Mouse (Mus musculus) spleen, postnatal 14 days (tissue): ENCODE results near the gene Gk2.

Experiments used
- DNase-seq, 2 experiments: peaks; one replicate each; pipeline ENCODE4 v3.0.0; 2021 to 2022; ENCODE audit warnings: low spot score in 2 of 2

The Gk2 gene

DNA sequence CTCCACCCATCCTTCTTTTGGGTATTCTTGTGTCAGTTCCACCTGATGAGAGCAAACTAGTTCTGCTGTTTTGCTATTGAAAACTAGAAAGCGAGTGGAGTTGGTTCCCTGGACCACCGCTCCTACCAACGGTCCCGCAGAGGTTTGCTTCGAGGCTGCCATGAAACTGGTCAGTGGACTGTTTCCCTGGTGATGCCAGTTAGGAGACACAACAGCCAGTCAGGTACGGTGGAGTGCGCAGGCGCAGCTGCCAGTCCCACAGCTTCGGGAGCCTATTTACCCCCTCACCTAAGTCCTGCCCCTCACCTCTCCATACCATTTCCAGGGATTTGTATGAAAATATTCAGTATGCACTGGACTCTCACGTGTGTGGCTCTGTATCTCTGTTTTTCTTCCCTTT lies at the start of gene Gk2:
Gene Gk2, minus strand, starts transcription at position 206 of the 400 bp plus-strand sequence.
- DNase-seq: no peak

DNA sequence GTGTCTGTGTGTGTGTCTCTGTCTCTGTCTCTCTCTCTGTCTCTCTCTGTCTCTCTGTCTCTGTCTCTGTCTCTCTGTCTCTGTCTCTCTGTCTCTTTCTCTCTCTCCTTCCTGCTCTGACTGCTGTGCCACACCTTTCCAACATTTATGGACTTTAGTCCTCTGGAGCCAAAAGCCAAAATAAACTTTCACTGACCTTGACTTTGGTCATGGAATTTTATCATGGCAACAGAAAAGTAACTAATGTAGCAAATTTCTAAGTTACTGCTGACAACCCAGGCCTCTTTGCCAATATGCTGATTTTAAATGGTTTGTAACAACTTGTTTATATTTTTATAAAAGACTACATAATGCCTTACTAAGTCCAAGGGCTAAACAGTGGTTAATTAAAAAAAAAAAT lies 41.2 kb upstream of the Gk2 start:
- no peak for DNase-seq

DNA sequence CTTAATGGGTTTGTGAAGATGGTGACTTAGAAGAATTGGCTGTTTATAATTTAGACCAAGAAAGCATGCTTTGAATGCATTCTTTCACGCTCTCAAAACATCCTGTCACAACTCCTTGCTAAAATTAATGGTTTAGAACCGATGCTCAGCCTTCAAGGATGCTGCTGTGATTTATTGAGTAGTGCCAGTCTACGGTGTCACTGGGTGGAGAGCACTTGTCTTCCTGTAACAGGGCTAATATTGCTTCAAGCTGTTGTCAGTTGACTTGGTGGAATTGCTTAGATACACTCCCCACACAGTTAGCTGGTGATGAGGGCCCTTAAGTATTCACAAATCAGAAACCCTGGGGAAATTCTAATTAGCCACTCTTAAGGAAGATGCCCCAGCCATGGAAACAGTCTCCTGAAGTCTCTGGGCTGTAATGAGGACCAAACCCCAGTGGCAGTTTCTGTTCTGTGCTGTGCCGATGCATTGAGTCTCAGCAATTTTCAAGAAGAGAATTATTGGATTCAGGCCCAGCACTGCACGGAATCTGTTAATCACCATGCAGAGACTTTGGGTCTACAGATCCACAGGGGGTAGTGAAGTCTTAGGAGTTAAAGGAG lies 38.8 kb upstream of the Gk2 start:
- no peak for DNase-seq

DNA sequence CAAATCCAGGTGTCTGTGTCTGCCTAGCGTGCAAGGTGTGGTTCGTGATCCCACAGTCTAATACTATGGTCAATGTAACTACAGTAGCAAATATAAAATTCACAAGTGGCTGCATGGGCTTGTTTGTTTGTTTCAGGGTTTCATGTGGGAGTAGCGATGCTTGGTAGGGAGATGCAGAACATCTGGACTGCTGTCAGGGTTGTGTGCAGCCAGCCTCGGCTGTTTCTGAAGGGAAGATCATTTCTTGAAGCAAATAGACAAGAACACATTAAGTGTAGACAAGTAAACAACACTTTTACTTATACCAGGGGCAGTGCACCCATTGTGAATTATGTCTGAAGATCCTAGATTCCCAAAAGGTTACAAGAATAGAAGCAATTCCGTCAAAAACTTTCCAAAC lies 36.6 kb upstream of the Gk2 start:
- DNase-seq: no peak

DNA sequence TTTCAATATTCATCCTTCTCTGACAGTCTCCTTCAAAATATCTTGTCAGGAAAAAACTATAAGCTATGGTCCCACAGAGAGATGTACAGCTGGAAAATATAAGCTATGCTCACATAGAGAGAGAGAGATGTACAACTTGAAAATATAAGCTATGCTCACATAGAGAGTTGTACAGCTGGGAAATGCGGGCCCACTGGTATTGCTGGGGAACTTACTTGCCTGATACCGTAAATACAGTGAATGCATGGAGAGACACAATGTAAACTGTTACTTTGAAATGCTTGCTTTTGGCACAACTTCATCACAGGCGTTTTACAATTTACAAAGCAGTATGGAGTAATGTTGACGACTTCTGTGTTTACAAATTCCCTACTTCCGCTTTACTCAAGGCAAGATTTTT lies 29.3 kb upstream of the Gk2 start:
- DNase-seq: no peak

DNA sequence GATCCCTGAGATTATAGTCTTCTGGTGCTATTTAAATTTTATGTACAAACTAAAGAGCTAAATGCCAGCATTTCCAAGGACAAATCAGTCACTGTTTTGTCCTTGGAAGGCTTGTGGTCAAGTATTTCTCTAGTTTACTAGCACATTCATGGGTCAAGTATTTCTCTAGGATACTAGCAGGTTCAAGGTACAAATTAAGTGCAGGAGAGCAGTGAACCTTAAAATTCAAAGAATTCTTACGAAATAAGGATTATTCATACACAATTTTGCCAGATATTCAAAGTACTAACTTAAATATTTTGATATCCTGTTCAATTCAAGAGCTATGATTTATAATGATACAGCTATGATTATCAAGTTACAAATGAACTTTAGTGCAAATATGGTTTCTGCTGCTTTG lies 23.2 kb upstream of the Gk2 start:
- no peak for DNase-seq

DNA sequence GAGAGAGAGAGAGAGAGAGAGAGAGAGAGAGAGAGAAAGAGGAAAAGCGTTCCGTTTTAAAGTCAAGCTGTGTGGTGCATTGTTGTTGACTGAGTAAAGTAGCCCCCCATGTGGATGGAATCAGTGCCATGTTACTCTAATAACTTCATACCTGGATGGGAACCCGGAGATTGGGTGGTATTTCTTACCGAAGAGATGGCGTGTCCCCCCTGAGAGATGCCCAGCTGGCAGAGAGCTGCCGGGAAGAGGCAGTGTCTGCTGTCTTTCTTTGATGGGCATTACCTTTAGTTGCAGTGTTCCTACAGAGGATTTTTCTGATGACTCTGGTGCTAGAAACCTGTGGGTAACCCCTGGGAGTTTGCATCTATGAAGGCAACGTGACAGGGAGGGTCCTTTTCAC lies 10.4 kb upstream of the Gk2 start:
- no peak for DNase-seq

DNA sequence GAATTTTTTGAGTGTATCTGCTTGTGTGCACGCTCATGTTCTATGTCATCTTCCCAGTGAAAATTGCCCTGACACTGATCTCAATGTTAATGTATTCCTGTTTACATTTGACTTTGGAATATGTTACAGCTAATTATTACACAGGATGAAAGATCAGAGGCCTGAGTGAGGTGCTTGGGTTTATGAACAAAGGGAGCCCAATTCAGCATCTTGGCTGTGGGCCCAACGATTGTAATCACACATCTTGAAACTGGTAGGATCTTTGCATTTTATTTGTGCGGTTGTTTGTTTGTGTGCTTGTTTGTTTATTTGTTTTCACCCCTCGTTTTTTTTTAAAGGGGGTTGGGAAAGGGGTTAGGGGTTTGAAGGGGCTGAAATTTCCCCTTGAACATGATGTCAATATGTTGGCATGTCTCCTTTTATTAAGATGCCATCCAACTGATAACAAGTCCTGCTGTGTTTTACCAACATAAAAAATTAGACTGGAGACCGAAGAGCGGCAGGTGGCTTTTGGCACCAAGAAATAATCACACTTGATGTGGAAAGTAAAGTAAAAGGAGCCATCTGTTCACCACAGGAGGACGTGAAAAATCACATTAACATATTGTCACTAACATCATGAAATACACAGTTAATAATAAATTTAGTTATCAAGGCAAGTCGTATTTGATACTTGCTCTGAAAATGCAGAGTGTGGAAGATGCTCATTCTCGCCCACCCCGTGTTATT lies 9.8 kb upstream of the Gk2 start:
- no peak for DNase-seq

DNA sequence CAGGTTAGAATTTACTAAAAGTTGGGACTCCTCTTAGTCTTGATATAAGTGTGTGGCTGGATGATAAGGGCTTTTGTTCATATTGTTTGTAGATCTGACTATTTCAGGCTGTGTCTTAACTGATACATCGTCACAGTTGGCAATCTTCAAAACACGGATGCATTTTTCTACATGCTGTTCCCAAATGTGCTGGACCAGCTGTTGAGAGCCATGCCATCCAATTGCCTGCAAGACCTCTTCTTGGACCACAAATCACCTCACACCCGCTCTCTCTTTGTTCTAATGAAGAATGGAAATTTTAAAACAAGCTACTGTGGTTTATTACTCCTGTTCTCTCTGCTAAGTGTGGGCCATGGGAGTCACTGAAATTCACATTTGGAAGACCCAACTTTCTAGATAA lies 9.1 kb upstream of the Gk2 start:
- DNase-seq: no peak

DNA sequence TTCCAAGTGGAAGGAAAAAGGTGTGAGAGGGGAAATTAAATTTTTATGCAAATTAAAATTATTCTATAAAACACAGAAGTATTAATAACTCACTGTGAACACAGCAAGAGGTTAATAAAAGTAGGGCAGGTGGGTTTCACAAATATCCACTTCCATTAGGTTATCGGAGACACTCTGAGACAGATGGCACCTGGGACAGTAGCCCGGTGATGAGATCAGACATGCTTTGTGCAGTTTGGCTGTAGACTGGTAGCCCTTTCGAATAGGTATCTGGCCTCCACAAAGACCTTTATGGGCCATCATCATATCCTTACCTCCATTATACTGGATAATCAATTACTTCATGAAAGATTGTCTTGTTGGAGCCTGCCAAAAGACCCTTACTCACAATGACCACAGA lies 6.0 kb upstream of the Gk2 start:
- DNase-seq: no peak

DNA sequence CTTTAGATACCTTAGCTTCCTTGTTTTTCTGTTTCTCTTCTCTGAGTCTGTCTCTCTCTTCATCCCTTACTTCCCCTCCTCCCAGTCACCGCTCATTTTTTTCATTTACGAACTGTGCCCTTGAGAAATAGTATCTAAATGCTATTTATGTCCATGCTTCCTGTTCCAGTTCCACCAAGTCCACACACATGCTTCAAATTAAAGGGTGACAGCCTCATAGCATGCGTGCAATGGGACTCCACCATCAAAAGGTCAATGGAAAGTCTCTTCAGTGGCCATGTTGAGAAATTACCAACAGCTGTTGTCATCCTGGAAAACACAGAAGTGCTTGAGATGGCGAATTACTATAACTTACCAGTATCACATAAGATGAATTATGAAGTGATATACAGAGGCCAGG lies 5.4 kb downstream of the Gk2 start:
- DNase-seq: no peak

DNA sequence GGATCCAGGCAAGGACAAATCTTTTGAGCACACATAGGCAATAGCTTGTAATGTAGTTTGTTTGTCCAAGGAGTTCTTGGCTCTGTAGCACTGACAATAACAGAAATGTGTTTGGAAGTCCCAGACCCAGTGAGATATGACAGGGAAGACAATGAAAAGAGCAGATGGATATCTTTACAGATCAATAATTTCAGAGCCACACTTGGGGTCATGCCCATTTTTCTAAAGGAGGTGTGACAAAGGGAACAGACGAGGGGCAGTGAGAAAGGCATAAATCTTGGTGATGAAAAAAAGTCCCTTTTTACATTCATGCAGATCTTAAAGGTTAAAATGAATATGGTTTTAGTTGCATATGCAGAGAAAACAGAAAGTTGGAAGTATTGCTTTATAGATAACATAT lies 12.6 kb downstream of the Gk2 start:
- no peak for DNase-seq

DNA sequence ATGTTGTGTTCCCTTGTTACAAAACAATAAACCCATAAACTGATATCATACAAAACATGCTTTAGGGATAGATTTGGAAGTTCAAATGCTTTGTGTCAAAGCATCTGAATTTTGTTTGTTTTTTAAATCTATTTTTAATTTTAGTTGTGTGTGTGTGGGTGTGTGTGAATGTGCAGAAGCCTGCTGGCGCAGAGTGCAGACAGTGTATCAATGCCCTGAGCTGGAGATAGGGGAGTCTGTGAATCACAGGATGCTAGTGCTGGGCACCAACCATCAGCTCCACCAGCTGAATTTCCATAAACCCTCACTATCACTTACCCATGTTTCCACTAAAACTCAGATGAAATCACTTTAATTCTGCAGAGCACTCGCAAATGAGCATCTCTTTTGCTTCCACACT lies 24.3 kb downstream of the Gk2 start:
- no peak for DNase-seq

DNA sequence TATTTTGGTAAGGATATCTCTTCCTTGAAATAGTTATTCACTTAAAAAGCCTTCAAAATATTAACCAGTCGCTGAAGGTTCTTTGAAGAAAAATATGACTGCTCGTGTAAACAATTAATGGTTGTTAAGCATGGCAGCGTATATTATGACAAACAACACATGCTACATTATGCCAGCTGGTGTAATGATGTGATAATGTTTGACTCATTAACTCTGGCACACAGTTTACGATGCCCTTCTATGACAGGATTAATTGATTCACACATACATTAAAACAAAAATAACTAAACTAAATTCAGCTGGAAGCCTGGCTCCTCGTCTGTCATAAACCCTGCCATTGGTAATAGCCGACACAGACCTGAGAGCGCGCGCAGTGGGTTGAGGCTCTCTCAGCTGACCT lies 26.8 kb downstream of the Gk2 start:
- DNase-seq: no peak

DNA sequence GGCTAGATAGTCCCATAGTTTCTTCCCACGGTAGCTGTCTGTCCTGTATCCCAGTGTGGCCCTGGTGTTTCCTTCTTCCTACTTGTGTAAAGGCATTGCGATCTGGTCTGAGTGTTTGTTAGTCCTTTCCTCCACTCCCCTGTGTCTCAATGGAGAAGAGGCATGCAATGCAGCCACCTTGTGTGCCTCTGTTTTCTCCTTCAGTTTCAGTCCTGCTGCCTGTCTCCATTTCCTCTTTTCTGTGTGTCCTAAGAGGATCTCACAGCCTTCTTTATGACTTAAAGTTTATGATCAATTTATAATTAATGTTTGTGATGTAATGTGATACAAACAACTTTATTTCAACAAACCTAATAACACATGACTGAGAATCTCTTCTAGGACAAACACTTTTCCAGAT lies 35.2 kb downstream of the Gk2 start:
- DNase-seq: no peak

DNA sequence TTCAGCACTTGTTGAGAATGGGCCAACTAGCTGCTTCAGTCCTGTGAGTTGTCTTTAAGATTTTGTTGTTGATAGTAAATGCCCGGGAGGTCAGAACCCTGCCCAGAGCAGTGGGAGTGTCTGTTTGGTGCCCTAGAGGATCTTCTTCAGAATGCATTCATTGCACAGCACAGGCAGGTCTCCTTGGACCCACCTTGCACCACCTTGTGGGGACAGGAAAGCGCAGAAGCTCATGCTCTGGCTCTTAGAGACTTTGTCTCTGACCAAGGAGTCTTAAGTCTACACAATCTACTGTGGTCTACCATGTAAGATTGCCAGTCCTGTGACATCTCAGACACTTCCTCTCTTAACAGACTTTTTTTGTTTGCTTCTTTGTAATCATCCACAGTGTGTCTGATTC lies 39.6 kb downstream of the Gk2 start:
- DNase-seq: no peak

DNA sequence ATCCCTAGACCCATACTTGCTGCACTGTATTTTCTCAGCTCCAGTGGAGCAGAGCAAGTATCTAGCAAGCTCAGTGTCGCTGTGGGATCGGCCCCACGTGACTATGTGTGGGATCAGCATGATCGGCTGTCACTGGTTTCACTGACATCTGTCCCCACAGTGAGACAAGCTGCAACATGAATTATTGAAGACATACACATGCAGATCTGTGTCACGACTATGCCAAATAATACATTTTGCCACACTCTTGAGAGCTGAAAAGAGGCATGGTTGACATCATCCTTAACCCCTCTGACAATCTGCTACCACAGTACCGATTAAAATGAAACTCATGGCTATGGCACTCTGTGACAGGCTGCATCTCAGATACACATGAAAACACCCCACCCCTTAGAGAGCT lies 41.0 kb downstream of the Gk2 start:
- DNase-seq: no peak

DNA sequence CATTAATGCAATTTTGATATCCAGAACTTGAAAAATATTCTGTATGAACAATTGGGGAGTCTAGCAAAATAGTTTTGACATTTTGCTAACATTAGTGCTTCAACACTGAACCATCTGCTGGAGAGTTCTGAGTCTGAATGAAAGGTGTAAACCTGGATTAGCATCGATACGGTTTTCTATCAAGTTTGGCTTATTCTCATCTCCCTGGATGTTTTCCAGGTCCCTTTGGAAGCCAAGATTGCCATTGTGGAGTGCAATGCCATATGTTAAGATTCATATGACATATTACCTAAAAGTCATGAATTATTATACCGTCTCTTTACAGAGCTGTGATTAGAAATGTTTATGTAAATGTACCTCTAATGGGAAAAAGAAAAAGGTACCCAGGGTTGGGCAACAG lies 43.1 kb downstream of the Gk2 start:
- no peak for DNase-seq

DNA sequence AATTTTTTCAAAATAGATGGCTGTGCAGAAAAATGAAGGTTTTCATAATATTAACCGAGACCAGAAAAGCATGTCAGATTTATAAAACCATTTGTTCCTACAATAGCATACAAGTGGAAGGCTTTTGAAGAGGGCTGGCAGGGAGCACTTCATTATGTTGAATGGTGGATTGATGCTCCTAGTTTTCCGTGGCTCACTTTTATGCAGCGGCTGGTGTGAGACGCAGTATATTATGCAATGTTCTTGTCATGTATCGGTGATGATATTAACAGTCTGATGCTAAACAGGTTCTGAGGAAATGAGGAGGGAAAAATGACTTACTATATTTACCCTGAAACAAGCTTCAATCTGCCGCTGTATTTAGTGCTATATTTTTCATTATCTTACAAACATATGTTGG lies 46.6 kb downstream of the Gk2 start:
- no peak for DNase-seq

DNA sequence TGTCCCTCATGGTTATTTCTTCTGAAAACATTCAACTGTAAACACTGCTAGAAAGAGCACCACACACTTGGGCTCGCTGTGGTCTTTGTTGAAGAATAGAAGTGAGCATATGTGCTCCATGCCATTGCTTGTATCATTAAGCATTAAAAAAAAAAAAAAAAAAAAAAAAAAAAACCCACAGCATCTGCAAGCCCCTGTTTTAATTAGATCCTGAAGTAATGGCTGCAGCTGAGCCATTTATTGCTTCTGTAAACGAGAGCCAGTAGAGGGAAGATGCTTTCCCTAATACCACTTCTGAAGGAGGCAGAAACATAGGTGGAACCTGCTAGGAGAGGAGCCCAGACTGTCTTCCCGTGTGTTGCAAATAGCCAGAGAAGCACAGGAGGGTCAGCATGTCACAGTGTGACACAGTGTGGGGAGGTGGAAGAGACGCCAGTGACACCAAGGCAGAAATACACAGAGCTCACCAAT lies 47.6 kb downstream of the Gk2 start:
- DNase-seq: no peak
